Mouse (Mus musculus): ENCODE results near the gene Ugt1a6a. TPM values are rescaled to one million over a fixed set of nuclear protein-coding genes. Genes with fewer than 3 reads are reported as not detected.
A peak's percentile ranks its signal among the peaks of the same experiment; 100 is the strongest.
"Not testable (repeated sequence)": the region's sequence is repeated elsewhere in the genome, so short reads cannot be mapped to it uniquely, and the experiment has no call there.

Gene Ugt1a6a
- total and polyA plus RNA-seq, 2 experiments from 2014 or later = 5.0 to 6.3 TPM

DNA sequence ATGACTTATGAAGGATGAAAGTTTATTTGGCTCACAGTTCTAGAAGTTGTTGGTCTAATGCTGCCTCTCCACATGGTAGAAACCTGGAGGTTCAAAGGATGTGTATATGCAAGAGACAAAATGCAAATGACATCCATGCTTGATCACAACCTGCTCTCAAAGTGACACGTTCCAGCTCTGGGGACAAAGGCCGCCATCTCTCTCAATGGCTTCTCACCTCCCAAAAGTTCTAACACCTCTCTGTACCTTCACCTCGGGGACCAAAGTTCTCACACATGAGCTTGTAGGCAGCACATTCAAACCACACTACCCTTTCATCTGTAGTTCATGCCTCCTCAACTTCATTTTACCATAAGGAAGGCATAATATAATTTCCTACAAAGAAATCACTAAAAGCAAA is 83.0 kb downstream of the Ugt1a6a start:
- no peak for TF ChIP-seq CTCF (IDR thresholded peaks at IDR 0.05; ENCODE audit: low read depth)
- no peak overlapping the region for H3K9ac ChIP-seq (replicated peaks; ENCODE audit: low read length)
- no peak overlapping the region for H3K4me2 ChIP-seq (ENCODE audit: low read depth, low read length)
- no peaks in the 10 kb centered on the region for H3K4me1 ChIP-seq (ENCODE audit: insufficient read depth, low read length)
- ATAC-seq (no peak), DNase-seq (ENCODE audit: low spot score) (peak; percentile 10)
- 46% methylated on average over 3 of the region's 3 CpGs for WGBS
- no peaks in the 10 kb centered on the region for H3K36me3 ChIP-seq (ENCODE audit: insufficient read depth, low read length)
- H3K4me3 ChIP-seq (ENCODE audit: low read length) = no peak overlapping the region
- H3K27me3 ChIP-seq (ENCODE audit: insufficient read depth, low read length) = no peaks in the 10 kb centered on the region
- peaks cover 52% of the 10 kb centered on the region for H3K9me3 ChIP-seq (ENCODE audit: low read length)
- H3K27ac ChIP-seq = no peak overlapping the region

DNA sequence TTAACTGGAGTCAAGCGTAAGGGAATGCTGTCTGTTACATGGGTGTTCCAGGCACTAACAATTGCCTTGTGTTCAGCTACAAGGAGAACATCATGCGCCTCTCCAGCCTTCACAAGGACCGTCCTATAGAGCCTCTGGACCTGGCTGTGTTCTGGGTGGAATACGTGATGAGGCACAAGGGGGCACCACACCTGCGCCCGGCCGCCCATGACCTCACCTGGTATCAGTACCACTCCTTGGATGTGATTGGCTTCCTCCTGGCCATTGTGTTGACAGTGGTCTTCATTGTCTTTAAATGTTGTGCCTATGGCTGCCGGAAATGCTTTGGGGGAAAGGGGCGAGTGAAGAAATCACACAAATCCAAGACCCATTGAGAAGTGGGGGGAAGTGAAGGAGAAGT is 83.4 kb downstream of the Ugt1a6a start:
- WGBS = 75% methylated on average over 9 of the region's 9 CpGs
- Histone ChIP-seq H3K9me3 (ENCODE audit: low read length) (peaks cover 47% of the 10 kb centered on the region), H3K9ac (replicated peaks; ENCODE audit: low read length) (no peak overlapping the region), H3K27ac (no peak overlapping the region), H3K4me1 (ENCODE audit: insufficient read depth, low read length) (no peaks in the 10 kb centered on the region), H3K4me2 (ENCODE audit: low read depth, low read length) (no peak overlapping the region), H3K4me3 (ENCODE audit: low read length) (no peak overlapping the region), H3K36me3 (ENCODE audit: insufficient read depth, low read length) (no peaks in the 10 kb centered on the region), H3K27me3 (ENCODE audit: insufficient read depth, low read length) (no peaks in the 10 kb centered on the region)
- DNase-seq (ENCODE audit: low spot score) (no peak), ATAC-seq (no peak)
- no peak for TF ChIP-seq CTCF (IDR thresholded peaks at IDR 0.05; ENCODE audit: low read depth)

DNA sequence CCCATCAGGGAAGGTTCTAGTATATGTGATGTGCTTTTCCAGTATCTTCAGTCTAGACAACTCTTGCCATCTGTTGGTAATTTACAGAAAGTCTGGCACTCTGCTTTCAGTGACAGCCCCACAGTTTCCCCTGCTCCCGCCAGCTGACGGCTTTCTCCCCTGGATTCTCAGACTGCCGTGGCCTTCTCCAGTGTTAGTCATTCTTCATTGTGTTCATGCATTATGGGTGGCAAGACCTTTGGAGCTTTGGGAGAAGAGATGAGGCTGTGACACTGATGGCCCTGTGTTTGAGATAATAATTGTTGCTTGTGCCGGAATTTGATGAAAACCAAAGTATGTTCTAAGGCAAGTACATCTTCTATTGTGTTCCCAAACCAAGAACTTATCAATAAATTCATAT is 84.0 kb downstream of the Ugt1a6a start:
- no peak overlapping the region for H3K4me2 ChIP-seq (ENCODE audit: low read depth, low read length)
- no peak overlapping the region for H3K9ac ChIP-seq (replicated peaks; ENCODE audit: low read length)
- TF ChIP-seq CTCF (IDR thresholded peaks at IDR 0.05; ENCODE audit: low read depth) = no peak
- WGBS = 49% methylated on average over 4 of the region's 4 CpGs
- no peak for ATAC-seq
- H3K27me3 ChIP-seq (ENCODE audit: insufficient read depth, low read length) = no peaks in the 10 kb centered on the region
- H3K27ac ChIP-seq = no peak overlapping the region
- peaks cover 42% of the 10 kb centered on the region for H3K9me3 ChIP-seq (ENCODE audit: low read length)
- no peaks in the 10 kb centered on the region for H3K4me1 ChIP-seq (ENCODE audit: insufficient read depth, low read length)
- no peak for DNase-seq (ENCODE audit: low spot score)
- no peak overlapping the region for H3K4me3 ChIP-seq (ENCODE audit: low read length)
- H3K36me3 ChIP-seq (ENCODE audit: insufficient read depth, low read length) = no peaks in the 10 kb centered on the region

DNA sequence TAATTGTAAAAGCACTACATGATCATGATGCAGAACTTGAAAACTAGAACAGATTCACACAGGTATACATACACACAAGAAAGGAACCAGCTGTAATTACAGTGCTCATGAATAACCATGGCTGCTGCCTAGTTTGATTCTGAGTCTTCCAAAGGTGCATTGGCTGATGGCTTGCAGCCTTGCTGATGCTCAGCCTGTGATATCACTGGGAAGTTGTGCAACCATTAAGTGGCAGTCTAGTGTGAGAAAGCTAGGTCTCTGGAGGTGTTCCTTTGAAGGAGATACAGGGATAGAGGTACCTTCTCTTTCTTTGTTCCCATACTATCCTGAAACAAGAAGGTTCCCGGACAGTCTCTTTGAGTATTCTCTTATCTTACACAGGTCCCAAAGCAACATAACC is 84.4 kb downstream of the Ugt1a6a start:
- Histone ChIP-seq H3K27ac (no peak overlapping the region), H3K4me1 (ENCODE audit: insufficient read depth, low read length) (no peaks in the 10 kb centered on the region), H3K36me3 (ENCODE audit: insufficient read depth, low read length) (no peaks in the 10 kb centered on the region), H3K4me3 (ENCODE audit: low read length) (no peak overlapping the region), H3K9ac (replicated peaks; ENCODE audit: low read length) (no peak overlapping the region), H3K4me2 (ENCODE audit: low read depth, low read length) (no peak overlapping the region), H3K9me3 (ENCODE audit: low read length) (peaks cover 37% of the 10 kb centered on the region), H3K27me3 (ENCODE audit: insufficient read depth, low read length) (no peaks in the 10 kb centered on the region)
- ATAC-seq (no peak), DNase-seq (ENCODE audit: low spot score) (no peak)
- no peak for TF ChIP-seq CTCF (IDR thresholded peaks at IDR 0.05; ENCODE audit: low read depth)
- WGBS = 20% methylated on average over 1 of the region's 1 CpGs

DNA sequence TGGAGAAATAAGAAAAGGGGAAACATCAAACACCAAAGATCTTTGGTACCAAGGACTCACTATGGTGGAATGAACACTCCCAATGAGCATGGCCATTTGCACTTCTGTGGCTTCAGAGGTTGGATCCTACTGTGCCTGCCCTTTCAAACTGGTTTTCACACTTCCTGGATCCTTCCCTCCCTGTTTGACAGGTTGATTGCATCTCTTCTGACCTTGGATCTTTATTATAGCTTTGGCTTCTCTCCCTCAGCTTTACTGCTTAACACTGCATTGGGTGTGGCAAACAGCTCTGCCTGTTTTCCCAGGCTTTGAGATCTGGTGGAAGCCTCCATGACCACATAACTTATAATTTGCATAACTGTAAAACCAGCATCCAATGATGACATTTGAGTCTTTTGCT is 85.7 kb downstream of the Ugt1a6a start:
- Histone ChIP-seq H3K27ac (no peak overlapping the region), H3K36me3 (ENCODE audit: insufficient read depth, low read length) (no peaks in the 10 kb centered on the region), H3K9me3 (ENCODE audit: low read length) (peaks cover 27% of the 10 kb centered on the region), H3K27me3 (ENCODE audit: insufficient read depth, low read length) (no peaks in the 10 kb centered on the region), H3K4me2 (ENCODE audit: low read depth, low read length) (no peak overlapping the region), H3K4me1 (ENCODE audit: insufficient read depth, low read length) (no peaks in the 10 kb centered on the region), H3K9ac (replicated peaks; ENCODE audit: low read length) (no peak overlapping the region), H3K4me3 (ENCODE audit: low read length) (no peak overlapping the region)
- ATAC-seq (no peak), DNase-seq (ENCODE audit: low spot score) (no peak)
- TF ChIP-seq CTCF (IDR thresholded peaks at IDR 0.05; ENCODE audit: low read depth) = no peak

DNA sequence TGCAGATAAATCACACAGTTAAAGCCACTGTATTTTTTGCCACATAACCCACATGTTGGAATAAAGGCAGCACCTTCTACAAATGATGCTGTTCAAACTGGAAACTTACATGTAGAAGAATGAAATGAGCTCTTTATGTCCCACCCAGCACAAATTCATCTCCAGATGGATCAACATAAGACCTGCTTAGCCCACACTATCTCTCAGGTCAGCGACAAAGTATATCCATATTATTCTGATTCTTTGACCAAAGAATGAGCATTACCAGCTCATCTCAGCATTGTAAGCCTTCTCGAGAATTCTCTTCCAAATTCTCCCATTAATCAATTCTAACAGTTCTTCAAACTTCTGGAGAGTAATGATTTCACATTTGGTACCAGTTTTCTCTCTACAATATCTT is 87.6 kb downstream of the Ugt1a6a start:
- peaks cover 29% of the 10 kb centered on the region for H3K9me3 ChIP-seq (ENCODE audit: low read length)

DNA sequence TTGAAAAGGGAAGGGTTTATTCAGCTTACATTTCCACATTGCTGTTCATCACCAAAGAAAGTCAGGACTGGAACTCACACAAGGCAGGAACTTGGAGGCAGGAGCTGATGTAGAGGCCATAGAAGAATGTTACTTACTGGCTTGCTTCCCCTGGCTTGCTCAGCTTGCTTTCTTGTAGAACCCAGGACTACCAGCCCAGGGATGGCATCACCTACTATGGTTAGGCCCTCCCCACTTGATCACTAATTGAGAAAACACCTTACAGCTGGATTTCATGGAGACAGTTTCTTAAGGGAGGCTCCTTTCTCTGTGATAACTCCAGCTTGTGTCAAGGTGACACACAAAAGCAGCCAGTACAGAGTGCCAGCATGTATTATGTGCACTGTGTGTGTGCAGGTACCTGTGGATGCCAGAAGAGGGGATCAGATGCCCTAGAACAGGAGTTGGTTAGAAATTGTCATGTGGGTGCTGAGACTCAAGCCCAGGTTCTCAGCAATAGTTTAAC is 88.5 kb downstream of the Ugt1a6a start:
- H3K4me1 ChIP-seq (ENCODE audit: insufficient read depth, low read length); H3K4me3 ChIP-seq (ENCODE audit: low read length); H3K27ac ChIP-seq; H3K27me3 ChIP-seq (ENCODE audit: insufficient read depth, low read length); ATAC-seq; H3K9ac ChIP-seq (replicated peaks; ENCODE audit: low read length); DNase-seq (ENCODE audit: low spot score); H3K4me2 ChIP-seq (ENCODE audit: low read depth, low read length); H3K36me3 ChIP-seq (ENCODE audit: insufficient read depth, low read length): not testable (repeated sequence)
- peaks cover 32% of the 10 kb centered on the region for H3K9me3 ChIP-seq (ENCODE audit: low read length)

More for the DNA sequence above, 87.6 kb downstream of the Ugt1a6a start:
- no peaks in the 10 kb centered on the region for H3K36me3 ChIP-seq (ENCODE audit: insufficient read depth, low read length)
- H3K4me3 ChIP-seq (ENCODE audit: low read length) = no peak overlapping the region
- no peaks in the 10 kb centered on the region for H3K4me1 ChIP-seq (ENCODE audit: insufficient read depth, low read length)
- no peak overlapping the region for H3K9ac ChIP-seq (replicated peaks; ENCODE audit: low read length)
- no peak overlapping the region for H3K27ac ChIP-seq
- H3K4me2 ChIP-seq (ENCODE audit: low read depth, low read length) = no peak overlapping the region
- no peaks in the 10 kb centered on the region for H3K27me3 ChIP-seq (ENCODE audit: insufficient read depth, low read length)
- ATAC-seq = no peak
- no peak for DNase-seq (ENCODE audit: low spot score)
- TF ChIP-seq CTCF (IDR thresholded peaks at IDR 0.05; ENCODE audit: low read depth) = no peak
- 50% methylated on average over 2 of the region's 2 CpGs for WGBS

Measured in hindbrain, postnatal 0 days (tissue).